Mouse (Mus musculus) hindbrain, embryonic 15.5 days (tissue): ENCODE measurements around the gene Prkg1. TPM values are rescaled to one million over a fixed set of nuclear protein-coding genes. Genes with fewer than 3 reads are reported as not detected.
A peak's percentile ranks its signal among the peaks of the same experiment; 100 is the strongest.

Experiments used
- ATAC-seq: fragments of 200-750 bp; cut with Nextera tagmentation; 2 replicates; pipeline ENCODE4 v1.8.0; 2017; ENCODE audit warnings: low read depth, moderate number of reproducible peaks, moderate TSS enrichment; ENCODE audit not compliant: low FRiP score
- H3K27ac ChIP-seq: fragments of 300-500 bp; sonication (generic); replicated peaks from 2 replicates; pipeline ENCODE4 v1.5.1; 2015; ENCODE audit warnings: mild to moderate bottlenecking, inconsistent platforms
- H3K27me3 ChIP-seq: fragments of 300-500 bp; sonication (generic); 2 replicates; pipeline ENCODE4 v1.6.1; 2015; ENCODE audit warnings: control low read depth, inconsistent platforms
- H3K36me3 ChIP-seq: fragments of 300-500 bp; sonication (generic); 2 replicates; pipeline ENCODE4 v1.6.1; 2015; ENCODE audit warnings: control low read depth, inconsistent platforms
- H3K4me1 ChIP-seq: fragments of 300-500 bp; sonication (generic); replicated peaks from 2 replicates; pipeline ENCODE4 v1.6.1; 2015; ENCODE audit warnings: control low read depth, inconsistent platforms
- H3K4me2 ChIP-seq: fragments of 300-500 bp; sonication (generic); 2 replicates; pipeline ENCODE4 v1.6.1; 2015; ENCODE audit warnings: moderate library complexity, mild to moderate bottlenecking, inconsistent platforms
- H3K4me3 ChIP-seq: fragments of 300-500 bp; sonication (generic); 2 replicates; pipeline ENCODE4 v1.5.1; 2015; ENCODE audit warnings: mild to moderate bottlenecking, inconsistent platforms
- H3K9ac ChIP-seq: fragments of 300-500 bp; sonication (generic); 2 replicates; pipeline ENCODE4 v1.6.1; 2015; ENCODE audit warnings: inconsistent platforms
- H3K9me3 ChIP-seq: fragments of 300-500 bp; sonication (generic); 2 replicates; pipeline ENCODE4 v1.6.1; 2016; ENCODE audit warnings: control low read depth, inconsistent platforms
- WGBS: fragments of 180-500 bp; shearing (Covaris S2); methylation state at CpG from one replicate; pipeline ENCODE4 v1.1.7; 2015; 5-methylcytosine and 5-hydroxymethylcytosine counted together
- polyA plus RNA-seq: library from polyadenylated mRNA; unstranded; fragments of >200 nt; fragmentation: Nextera tagmentation; extraction: Ambion mirVana; gene quantifications from 2 replicates; pipeline ENCODE4 v1.2.1, GENCODE M21; 2015

Gene Prkg1
- polyA plus RNA-seq, 1 experiment from 2014 or later: 5.0 TPM

DNA sequence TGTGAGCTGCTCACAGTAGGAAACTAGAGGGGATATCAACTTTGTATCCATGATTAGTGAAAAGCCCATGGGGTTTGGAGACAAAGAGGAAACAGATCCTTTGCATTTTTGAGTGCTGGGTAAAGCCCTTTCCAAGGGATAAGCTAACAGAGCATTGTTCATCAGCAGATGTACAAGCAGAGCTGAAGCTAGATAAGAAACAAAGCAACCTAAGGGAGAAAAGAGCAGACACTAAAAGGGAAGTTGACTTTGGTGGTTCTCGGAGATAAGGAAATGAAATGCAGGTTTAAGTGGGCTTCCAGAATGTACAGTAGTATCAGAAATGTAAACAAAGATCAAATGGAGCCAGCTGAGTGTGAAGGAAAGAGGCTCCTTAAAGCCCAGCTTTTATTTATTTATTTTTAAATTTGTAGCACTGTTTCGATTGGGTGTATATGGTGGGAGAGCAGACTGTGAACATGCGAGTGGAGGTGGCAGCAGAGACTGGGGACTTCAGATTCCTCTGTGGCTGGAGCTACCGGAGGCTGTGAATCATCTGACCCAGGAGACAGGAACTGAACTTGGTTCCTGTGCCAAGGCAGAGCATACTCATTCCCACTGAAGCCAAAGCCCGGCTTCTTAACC lies 822.4 kb downstream of the Prkg1 start:
- Histone ChIP-seq H3K4me3 (no peak overlapping the region), H3K36me3 (no peaks in the 10 kb centered on the region), H3K27me3 (no peaks in the 10 kb centered on the region), H3K27ac (no peak overlapping the region), H3K4me2 (no peak overlapping the region), H3K4me1 (no peaks in the 10 kb centered on the region), H3K9me3 (no peaks in the 10 kb centered on the region), H3K9ac (no peak overlapping the region)
- WGBS: 77% methylated on average over 5 of the region's 5 CpGs
- ATAC-seq: no peak

DNA sequence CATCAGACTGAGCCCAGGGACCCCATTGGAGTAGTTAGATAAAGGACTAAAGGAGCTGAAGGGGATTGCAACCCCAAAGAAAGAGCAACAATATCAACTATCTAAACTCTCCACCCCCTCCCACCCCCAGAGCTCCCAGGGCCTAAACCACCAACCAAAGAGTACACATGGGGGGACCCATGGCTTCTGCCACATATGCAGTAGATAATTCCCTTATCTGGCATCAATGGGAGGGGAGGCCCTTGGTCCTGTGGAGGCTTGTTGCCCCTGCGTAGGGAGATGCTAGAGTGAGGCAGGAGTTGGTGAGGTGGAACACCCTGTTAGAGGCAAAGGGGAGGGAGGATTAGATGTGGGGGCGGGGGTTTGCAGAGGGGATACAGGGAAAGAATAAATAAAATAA lies 826.8 kb downstream of the Prkg1 start:
- Histone ChIP-seq H3K27ac (no peak overlapping the region), H3K4me3 (no peak overlapping the region), H3K9me3 (no peaks in the 10 kb centered on the region), H3K9ac (no peak overlapping the region), H3K4me2 (no peak overlapping the region), H3K36me3 (no peaks in the 10 kb centered on the region), H3K4me1 (no peaks in the 10 kb centered on the region), H3K27me3 (no peaks in the 10 kb centered on the region)
- WGBS: 93% methylated on average over 2 of the region's 2 CpGs
- ATAC-seq: no peak

DNA sequence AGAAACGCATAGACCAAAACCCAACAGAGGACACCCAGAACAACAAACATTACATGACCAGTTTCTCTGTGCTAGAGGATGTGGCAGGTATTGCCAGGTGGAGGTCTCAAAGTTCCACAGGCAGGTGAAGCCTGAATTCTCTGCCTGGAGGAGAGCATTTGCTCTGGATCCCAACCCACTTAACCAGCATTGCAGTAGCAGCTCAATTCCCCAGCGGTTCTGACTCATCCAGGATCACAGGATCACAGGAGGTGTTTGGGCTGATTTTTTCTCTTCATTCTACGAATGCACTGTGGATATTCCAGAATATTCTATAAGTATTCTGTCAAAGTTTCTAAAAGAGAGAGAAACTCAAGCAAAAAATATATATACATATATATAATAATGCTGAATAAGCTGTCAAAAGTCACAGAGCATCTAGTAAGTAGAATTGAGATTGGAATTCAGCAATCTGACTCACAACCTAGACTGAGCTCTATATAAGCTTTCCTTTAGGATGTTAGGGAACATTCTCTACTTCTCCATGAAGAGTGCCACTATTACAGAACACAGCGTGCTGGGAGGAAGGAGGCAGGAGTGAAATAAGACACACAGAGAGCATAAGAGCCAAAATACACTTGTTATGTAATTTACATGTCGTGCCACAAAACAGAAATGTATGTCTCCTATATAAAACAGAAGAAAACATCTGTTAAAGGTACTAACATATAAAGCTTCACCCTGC lies 833.2 kb downstream of the Prkg1 start:
- Histone ChIP-seq H3K9ac (no peak overlapping the region), H3K4me1 (no peaks in the 10 kb centered on the region), H3K4me2 (no peak overlapping the region), H3K9me3 (no peaks in the 10 kb centered on the region), H3K36me3 (no peaks in the 10 kb centered on the region), H3K27me3 (no peaks in the 10 kb centered on the region), H3K4me3 (no peak overlapping the region), H3K27ac (no peak overlapping the region)
- no peak for ATAC-seq
- WGBS: 88% methylated on average over 5 of the region's 5 CpGs

DNA sequence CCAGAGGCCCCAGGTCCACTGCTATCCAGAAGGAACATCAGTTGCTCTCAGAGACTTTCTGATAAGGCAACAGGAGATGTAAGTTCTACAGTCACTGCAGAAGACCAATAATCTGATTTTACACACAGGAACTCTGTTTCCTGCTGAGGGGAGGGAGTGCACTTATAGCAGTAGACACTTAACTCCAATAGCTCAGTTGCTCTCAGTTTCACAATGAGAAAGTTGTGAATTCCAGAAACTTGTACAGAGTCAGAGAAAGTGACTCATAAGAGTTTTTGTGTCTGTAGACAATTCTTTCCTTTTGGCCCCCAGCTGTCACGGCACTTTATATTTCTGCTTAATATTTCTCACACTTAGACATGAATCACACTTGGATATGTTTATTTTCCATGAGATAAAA lies 840.8 kb downstream of the Prkg1 start:
- H3K27me3 ChIP-seq: no peaks in the 10 kb centered on the region
- H3K27ac ChIP-seq: no peak overlapping the region
- H3K4me2 ChIP-seq: no peak overlapping the region
- no peak overlapping the region for H3K9ac ChIP-seq
- H3K9me3 ChIP-seq: no peaks in the 10 kb centered on the region
- no peak for ATAC-seq
- H3K36me3 ChIP-seq: no peaks in the 10 kb centered on the region
- H3K4me1 ChIP-seq: no peaks in the 10 kb centered on the region
- no peak overlapping the region for H3K4me3 ChIP-seq
- WGBS: 89% methylated on average over 1 of the region's 1 CpGs

DNA sequence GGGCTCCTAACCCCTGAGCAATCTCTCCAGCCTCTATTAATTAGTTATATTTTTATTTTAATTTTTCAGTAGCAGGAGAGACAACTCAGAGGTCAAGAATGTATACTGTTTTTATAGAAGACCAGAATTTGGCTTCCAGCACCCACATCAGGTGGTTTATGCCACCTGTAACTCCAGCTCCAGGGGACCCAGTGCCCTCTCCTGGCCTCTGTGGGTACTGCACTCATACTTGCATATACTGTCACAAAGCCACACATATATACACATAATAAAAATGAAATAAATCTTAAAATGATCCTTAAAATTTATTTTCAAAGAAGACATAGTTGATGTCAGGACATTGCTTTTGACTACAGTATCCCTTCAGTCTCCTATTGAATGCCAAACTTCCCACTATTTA lies 862.5 kb downstream of the Prkg1 start:
- ATAC-seq: no peak
- Histone ChIP-seq H3K36me3 (no peaks in the 10 kb centered on the region), H3K27me3 (no peaks in the 10 kb centered on the region), H3K9ac (no peak overlapping the region), H3K4me2 (no peak overlapping the region), H3K9me3 (no peaks in the 10 kb centered on the region), H3K27ac (no peak overlapping the region), H3K4me3 (no peak overlapping the region), H3K4me1 (no peaks in the 10 kb centered on the region)

DNA sequence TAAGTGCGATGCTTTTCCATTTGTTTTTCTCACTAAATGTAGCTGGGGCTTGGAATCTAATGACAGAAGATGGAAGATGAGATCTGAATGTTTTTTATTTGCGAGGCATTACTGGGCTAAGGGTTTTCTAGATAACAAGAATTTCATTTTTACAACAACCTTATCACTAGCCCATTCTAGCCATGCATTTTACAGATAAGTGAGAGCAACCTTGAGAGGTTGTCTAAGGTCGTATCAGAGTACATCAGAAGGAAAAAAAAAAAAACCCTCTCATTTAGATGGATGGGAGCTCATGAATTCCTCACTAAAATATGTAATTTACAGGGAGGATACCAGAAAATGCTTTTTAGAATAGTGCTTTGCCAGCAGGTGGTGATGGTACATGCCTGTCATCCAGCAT lies 863.8 kb downstream of the Prkg1 start:
- WGBS: 87% methylated on average over 3 of the region's 3 CpGs
- Histone ChIP-seq H3K36me3 (no peaks in the 10 kb centered on the region), H3K9me3 (no peaks in the 10 kb centered on the region), H3K4me3 (no peak overlapping the region), H3K9ac (no peak overlapping the region), H3K27me3 (no peaks in the 10 kb centered on the region), H3K27ac (no peak overlapping the region), H3K4me2 (no peak overlapping the region), H3K4me1 (no peaks in the 10 kb centered on the region)
- no peak for ATAC-seq

DNA sequence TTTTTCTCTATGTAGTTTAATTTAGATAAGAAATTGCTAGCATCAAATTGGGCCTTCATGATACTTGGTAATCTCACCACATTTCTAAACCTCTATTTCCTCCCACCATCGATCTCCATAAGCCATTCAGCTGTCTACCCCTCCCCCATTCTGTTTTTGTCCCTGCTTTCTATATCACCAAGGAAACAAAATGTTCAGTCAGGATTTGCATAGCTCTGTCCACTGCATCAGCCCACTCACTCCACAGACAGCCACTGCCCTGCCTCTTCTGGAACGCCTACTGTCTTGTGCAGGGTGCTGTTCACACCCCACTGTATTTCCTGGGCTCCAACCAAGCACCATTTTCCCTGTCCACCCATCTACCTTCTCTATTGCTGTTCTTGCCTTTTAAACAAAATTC lies 874.5 kb downstream of the Prkg1 start:
- peaks cover 4% of the 10 kb centered on the region for H3K4me1 ChIP-seq
- no peak overlapping the region for H3K27ac ChIP-seq
- 31% methylated on average over 2 of the region's 2 CpGs for WGBS
- ATAC-seq: 0 out of 2 replicates have a peak, but pooled peaks have one; percentile 79
- H3K27me3 ChIP-seq: no peaks in the 10 kb centered on the region
- no peaks in the 10 kb centered on the region for H3K9me3 ChIP-seq
- no peak overlapping the region for H3K4me3 ChIP-seq
- no peaks in the 10 kb centered on the region for H3K36me3 ChIP-seq
- H3K9ac ChIP-seq: no peak overlapping the region
- H3K4me2 ChIP-seq: no peak overlapping the region

DNA sequence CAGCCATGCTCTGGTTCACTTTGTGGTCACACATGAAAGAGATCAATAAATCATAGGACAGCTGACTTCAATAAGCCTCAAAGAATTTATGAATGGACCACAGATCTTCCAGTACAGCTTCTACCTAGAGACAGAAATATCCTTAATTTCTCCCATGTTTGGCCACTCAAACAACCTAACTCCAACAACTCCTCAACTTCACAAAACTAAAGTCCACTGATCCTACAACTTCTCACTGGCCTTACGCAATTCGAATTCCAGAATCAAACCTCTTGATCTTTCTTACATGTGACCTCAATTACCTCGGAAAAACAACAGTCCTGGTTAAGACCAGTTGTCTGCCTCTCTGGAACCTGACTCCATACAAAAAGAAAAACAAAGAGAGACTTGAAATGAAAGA lies 875.0 kb downstream of the Prkg1 start:
- 67% methylated on average over 3 of the region's 3 CpGs for WGBS
- H3K9me3 ChIP-seq: no peaks in the 10 kb centered on the region
- no peaks in the 10 kb centered on the region for H3K36me3 ChIP-seq
- ATAC-seq: no peak
- H3K27ac ChIP-seq: no peak overlapping the region
- H3K4me2 ChIP-seq: no peak overlapping the region
- peaks cover 4% of the 10 kb centered on the region for H3K4me1 ChIP-seq
- H3K9ac ChIP-seq: no peak overlapping the region
- H3K27me3 ChIP-seq: no peaks in the 10 kb centered on the region
- no peak overlapping the region for H3K4me3 ChIP-seq

DNA sequence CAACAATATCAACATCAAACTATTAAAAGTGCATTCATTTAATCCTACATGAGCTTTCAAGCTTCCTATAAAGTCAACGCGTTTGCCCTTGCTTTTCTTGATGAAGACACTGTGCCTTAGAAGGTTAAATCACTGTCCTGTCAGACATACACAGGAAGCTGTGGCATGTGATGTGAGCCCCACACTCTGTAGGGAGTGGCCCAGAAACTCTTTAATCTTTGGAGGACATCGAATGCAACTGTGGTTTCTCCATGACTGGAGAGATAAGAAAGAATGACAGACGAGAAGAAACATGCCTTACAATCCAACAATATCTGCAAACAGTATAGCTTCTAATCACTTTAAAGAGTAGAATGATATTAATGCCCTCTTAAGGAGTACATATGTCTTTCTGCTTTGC lies 903.4 kb downstream of the Prkg1 start:
- WGBS: 82% methylated on average over 4 of the region's 4 CpGs
- Histone ChIP-seq H3K27ac (no peak overlapping the region), H3K9ac (no peak overlapping the region), H3K4me2 (no peak overlapping the region), H3K4me3 (no peak overlapping the region), H3K27me3 (no peaks in the 10 kb centered on the region), H3K4me1 (no peaks in the 10 kb centered on the region), H3K36me3 (no peaks in the 10 kb centered on the region), H3K9me3 (no peaks in the 10 kb centered on the region)
- ATAC-seq: no peak

DNA sequence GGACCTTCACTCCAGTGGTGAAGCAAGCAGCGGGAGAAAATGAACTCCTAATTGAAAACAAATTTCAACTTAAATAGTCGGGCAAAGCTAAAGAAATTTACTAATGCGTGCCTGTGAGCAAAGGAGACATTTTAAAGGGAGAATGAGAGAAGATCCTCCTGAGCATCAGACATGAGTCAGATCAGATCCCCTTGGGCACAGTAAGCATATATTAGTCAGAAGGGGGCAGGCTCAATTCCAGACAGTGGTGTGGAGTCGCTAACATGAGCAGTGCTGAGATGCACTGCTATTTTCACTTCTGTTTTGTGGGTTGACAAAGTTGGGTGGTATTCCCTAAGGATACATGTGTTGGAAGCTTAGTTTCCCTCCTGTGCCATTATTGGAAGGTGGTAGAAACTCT lies 913.8 kb downstream of the Prkg1 start:
- no peak for ATAC-seq
- no peaks in the 10 kb centered on the region for H3K36me3 ChIP-seq
- no peak overlapping the region for H3K9ac ChIP-seq
- H3K9me3 ChIP-seq: no peaks in the 10 kb centered on the region
- H3K27ac ChIP-seq: no peak overlapping the region
- 72% methylated on average over 4 of the region's 4 CpGs for whole genome bisulfite sequencing
- H3K4me3 ChIP-seq: no peak overlapping the region
- no peak overlapping the region for H3K4me2 ChIP-seq
- no peaks in the 10 kb centered on the region for H3K27me3 ChIP-seq
- H3K4me1 ChIP-seq: no peaks in the 10 kb centered on the region

DNA sequence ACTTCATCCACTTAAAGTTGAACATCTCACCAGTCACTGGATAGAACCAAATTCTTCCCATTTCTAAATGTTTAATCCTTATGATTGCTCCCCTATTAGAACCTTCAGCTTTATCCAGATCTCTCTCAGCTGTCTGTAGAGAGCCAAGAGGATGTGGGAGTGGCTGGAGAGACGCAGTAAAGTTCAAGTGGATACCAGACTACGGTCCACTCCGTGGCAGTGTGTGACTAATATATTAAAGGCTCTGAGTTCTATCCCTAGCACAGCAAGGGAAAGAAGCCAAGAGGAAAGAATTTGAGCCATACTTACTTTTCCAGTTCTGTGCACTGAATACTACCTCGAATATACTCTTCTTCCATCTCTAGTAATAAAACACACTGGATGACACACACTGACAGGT lies 919.9 kb downstream of the Prkg1 start:
- ATAC-seq: no peak
- H3K4me3 ChIP-seq: no peak overlapping the region
- no peak overlapping the region for H3K27ac ChIP-seq
- H3K9ac ChIP-seq: no peak overlapping the region
- no peaks in the 10 kb centered on the region for H3K9me3 ChIP-seq
- WGBS: 84% methylated on average over 4 of the region's 4 CpGs
- no peaks in the 10 kb centered on the region for H3K27me3 ChIP-seq
- no peak overlapping the region for H3K4me2 ChIP-seq
- no peaks in the 10 kb centered on the region; the same call in 1 of the 2 replicates for H3K4me1 ChIP-seq
- no peaks in the 10 kb centered on the region for H3K36me3 ChIP-seq

DNA sequence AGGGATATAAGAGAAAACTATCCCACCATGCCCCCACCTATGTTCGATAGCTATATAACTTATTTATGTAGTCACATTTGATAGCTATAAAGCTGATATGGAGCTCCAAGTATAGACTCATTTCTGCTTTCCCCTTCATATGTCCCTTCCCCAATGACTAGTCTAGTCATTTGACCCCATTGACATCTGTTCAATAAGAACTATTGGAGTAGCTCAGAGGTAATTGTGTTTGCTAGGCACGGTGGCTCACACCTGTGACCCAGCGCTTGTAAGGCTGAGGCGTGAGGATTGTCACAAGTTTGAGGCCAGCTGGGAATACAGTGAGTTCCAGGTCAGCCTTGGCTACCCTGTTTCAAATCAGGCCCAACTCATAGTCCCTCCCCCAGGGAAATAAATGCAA lies 921.2 kb downstream of the Prkg1 start:
- WGBS: 74% methylated on average over 4 of the region's 4 CpGs
- peak; percentile 55 for ATAC-seq
- Histone ChIP-seq H3K4me2 (no peak overlapping the region), H3K9ac (no peak overlapping the region), H3K9me3 (no peaks in the 10 kb centered on the region), H3K27me3 (no peaks in the 10 kb centered on the region), H3K4me3 (no peak overlapping the region), H3K36me3 (no peaks in the 10 kb centered on the region), H3K27ac (no peak overlapping the region), H3K4me1 (no peaks in the 10 kb centered on the region; the same call in 1 of the 2 replicates)
